Mouse (Mus musculus): ENCODE data around the gene Defb43. TPM values are rescaled to one million over a fixed set of nuclear protein-coding genes. Genes with fewer than 3 reads are reported as not detected.

Gene Defb43
- polyA plus RNA-seq, 1 experiment from 2014 or later = not detected

DNA sequence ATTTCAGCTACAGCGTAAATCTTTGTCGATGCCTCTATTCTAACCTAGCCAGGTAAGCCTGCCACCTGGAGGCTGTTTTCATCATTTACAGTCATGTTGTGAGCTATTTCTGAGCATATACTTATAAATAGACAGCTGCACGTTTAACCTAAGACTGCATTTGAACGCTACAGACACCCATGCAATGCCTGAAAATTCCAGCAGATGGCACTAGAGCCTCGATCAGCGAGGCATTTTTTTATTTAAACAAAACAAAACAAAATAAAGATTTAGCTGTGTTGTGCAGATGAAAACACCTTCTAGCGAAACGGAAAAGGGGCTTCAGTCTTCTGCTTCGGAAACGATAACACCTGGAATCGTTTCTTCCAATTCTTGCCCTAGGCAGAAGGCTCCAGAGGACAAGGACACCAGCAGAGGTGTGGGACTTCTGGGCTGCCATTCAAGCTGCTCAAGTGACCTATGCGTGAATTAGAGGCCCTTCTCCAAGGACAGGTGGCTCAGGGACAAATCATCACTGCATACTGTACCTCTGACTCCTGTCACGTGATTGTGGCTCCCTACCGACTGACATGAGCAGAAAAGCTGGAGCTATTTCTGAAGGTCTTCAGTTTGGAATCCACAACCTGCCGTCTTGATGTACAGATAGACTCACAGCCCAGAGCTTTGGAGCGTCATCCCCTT lies 55.2 kb downstream of the Defb43 start:
- Histone ChIP-seq H3K9ac (peak overlapping the region; percentile 53; the same call in 1 of the 2 replicates), H3K27me3 (peaks cover 28% of the 10 kb centered on the region), H3K27ac (peak overlapping the region; percentile 77), H3K4me3 (replicated peaks) (no peak overlapping the region), H3K4me2 (peak overlapping the region; percentile 58; the same call in 1 of the 2 replicates), H3K4me1 (replicated peaks) (peaks cover 56% of the 10 kb centered on the region), H3K9me3 (replicated peaks) (no peaks in the 10 kb centered on the region), H3K36me3 (no peaks in the 10 kb centered on the region)
- peak; percentile 69 for DNase-seq
- ATAC-seq (ENCODE audit: low read depth) = no peak
- 21% methylated on average over 16 of the region's 16 CpGs for WGBS (ENCODE audit: insufficient replicate concordance)

Other genes starting within 250 kb of the Defb43 start
- gene Wdfy2, start 174.1 kb upstream of the Defb43 start, polyA plus RNA-seq (2015; fragmentation: Nextera tagmentation; extraction: Ambion mirVana) = 1.9 and 2.7 TPM in 2 replicates
- not detected in 2 replicates for gene Defb48, start 27.3 kb upstream of the Defb43 start, polyA plus RNA-seq (2015; fragmentation: Nextera tagmentation; extraction: Ambion mirVana)
- gene Defb47, start 13.7 kb upstream of the Defb43 start, polyA plus RNA-seq (2015; fragmentation: Nextera tagmentation; extraction: Ambion mirVana) = not detected in 2 replicates
- 0.15 and 0.20 TPM in 2 replicates for gene Defb42, start 35.2 kb downstream of the Defb43 start, polyA plus RNA-seq (2015; fragmentation: Nextera tagmentation; extraction: Ambion mirVana)
- gene Defb30, start 38.2 kb downstream of the Defb43 start, polyA plus RNA-seq (2015; fragmentation: Nextera tagmentation; extraction: Ambion mirVana) = not detected in 2 replicates

Data from liver, embryonic 13.5 days (tissue).